Mouse (Mus musculus): ENCODE results near the gene Sap30l.
"Not testable (repeated sequence)": the region's sequence is repeated elsewhere in the genome, so short reads cannot be mapped to it uniquely, and the experiment has no call there.

Gene Sap30l

GRCm38 (mm10) chr11:57831281-57831781, 29.9 kb downstream of the Sap30l start:
- peak; percentile 62 for DNase-seq (ENCODE audit: low read depth, low spot score)

GRCm38 (mm10) chr11:57831861-57832260, 30.4 kb downstream of the Sap30l start:
- DNase-seq (ENCODE audit: low read depth, low spot score), result peak; percentile 60

- peak; percentile 64 for DNase-seq (ENCODE audit: low read depth, low spot score)
Observed at GRCm38 (mm10) chr11:57832552-57833201, 31.2 kb downstream of the Sap30l start, which contains the start of gene Hand1. Gene Hand1 (minus strand): TSS chr11:57832818.

GRCm38 (mm10) chr11:57833296-57833977, 32.0 kb downstream of the Sap30l start:
- DNase-seq (ENCODE audit: low read depth, low spot score), result peak; percentile 52

DNA sequence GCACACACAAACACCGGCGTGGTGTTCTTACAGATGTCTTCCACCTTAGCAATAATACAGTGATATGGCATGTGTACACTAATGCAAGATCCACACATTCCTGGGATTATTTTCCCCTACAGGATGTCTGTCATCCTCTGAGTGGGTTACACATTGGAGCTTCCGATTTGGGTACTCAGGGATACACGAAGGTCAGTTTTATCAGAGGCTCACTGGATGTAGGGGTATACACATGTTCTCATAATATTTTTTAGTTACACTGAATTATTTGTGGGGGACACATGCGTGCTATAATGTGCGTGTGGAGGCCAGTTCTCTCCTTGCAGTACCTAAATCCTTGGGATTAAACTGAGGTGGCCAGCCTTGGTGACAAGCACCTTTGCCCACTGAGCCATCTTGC, 32.6 kb downstream of the Sap30l start:
- no peak for DNase-seq (ENCODE audit: low read depth, low spot score)

- no peak for DNase-seq (ENCODE audit: low read depth, low spot score)
Observed at GRCm38 (mm10) chr11:57835331-57835730, 33.9 kb downstream of the Sap30l start.

GRCm38 (mm10) chr11:57835931-57836330, 34.5 kb downstream of the Sap30l start:
- no peak for DNase-seq (ENCODE audit: low read depth, low spot score)

- no peak for DNase-seq (ENCODE audit: low read depth, low spot score)
Observed at GRCm38 (mm10) chr11:57836401-57836800, 35.0 kb downstream of the Sap30l start.

- DNase-seq (ENCODE audit: low read depth, low spot score), result no peak
Observed at GRCm38 (mm10) chr11:57836872-57837680, 35.6 kb downstream of the Sap30l start.

DNA sequence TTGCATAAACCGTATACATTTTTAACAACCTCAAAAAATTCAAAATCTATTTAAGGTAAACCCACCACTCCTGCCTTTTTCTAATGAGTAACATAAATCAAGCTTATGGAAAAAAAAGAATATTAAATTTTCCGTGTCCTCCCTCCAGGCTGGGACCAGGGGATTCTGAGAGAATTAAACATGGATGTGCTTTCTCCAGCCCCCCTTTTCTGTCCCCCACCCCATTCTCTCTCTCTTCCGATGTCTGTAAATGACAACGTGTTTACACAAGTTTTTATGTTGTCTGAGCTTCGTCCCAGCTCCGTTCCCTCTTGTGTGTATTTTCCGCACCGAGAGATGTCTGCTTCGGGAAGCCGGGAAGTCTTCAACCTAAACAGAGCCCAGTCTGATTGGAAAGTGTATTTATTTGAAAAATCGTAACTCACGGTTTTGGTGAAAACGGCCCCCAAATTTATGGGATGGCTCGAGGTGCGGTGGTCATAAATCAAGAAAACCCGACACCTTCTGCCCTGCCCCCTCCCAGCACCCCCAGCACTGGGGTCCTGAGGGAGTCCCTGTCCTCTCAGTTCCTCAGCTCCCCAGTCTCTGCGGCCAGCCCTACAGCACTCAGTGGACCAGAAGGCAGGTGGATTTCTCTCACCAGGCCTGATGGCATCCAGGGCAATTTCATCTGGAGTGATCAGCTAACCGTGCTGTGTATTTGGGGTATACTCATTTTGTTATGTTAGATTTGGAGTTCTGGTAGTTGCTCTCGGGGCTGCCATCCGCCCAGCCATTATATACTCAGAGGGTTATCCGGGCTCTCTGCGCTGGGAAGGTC, 36.6 kb downstream of the Sap30l start:
- no peak for DNase-seq (ENCODE audit: low read depth, low spot score)

DNA sequence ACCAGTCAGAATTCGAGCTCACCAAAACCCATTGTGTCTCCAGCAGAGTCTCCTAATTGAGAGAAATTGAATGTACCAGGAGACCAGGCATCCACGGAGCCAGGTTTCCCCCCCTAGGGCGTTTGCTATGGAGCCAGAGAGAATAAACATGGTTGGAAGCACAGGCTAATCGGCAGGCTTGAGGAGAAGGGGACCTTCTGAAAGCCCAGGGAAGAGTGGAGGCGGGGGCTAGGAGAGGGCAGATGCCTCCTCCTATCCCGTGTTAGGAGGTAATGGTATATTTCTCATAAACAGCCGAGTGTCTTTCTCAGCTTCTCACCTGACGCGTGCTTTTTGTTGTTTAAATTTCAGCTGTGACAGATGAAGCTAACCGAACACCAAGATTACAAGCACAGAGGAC, 39.5 kb downstream of the Sap30l start:
- no peak for DNase-seq (ENCODE audit: low read depth, low spot score)

GRCm38 (mm10) chr11:57841391-57841790, 40.0 kb downstream of the Sap30l start:
- DNase-seq (ENCODE audit: low read depth, low spot score), result no peak

DNA sequence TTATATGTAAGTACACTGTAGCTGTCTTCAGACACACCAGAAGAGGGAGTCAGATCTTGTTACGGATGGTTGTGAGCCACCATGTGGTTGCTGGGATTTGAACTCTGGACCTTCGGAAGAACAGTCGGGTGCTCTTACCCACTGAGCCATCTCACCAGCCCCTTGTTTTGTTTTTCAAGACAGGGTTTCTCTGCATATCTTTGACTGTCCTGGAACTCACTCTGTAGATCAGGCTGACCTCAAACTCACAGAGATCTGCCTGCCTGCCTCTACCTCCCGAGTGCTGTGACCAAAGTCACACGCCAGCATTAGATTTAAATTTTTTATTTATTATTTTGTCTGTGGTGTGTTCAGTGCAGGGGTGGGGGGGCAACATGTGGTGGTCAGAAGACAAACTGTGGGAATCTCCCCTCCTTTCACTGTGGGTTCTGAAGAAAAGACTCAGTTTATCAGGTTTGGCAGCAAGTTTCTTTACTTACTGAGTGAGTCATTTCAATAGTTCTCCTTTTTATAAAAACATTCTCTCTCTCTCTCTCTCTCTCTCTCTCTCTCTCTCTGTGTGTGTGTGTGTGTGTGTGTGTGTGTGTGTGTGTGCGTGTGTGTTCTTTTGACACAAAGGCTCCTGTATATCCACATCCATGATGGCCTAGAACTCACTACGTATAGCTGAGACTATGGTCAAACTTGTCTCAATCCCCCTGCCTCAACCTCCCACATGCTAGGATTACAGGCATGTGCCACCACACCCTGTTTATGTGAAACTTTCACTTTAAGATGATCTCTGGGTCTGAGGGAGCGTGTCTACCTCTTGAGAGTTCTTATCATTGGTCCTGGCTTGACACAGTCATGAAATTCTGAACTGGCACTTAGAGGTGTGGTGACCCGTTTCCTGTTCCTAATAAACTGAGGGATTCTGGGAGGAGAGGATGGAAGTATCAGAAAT, 45.3 kb downstream of the Sap30l start:
- not testable (repeated sequence) for DNase-seq (ENCODE audit: low read depth, low spot score)

GRCm38 (mm10) chr11:57847396-57847795, 46.0 kb downstream of the Sap30l start:
- no peak for DNase-seq (ENCODE audit: low read depth, low spot score)

- DNase-seq (ENCODE audit: low read depth, low spot score), result no peak
Observed at GRCm38 (mm10) chr11:57850298-57850697, 48.9 kb downstream of the Sap30l start.

GRCm38 (mm10) chr11:57850931-57851330, 49.5 kb downstream of the Sap30l start:
- DNase-seq (ENCODE audit: low read depth, low spot score), result no peak

- no peak for DNase-seq (ENCODE audit: low read depth, low spot score)
Observed at GRCm38 (mm10) chr11:57853571-57853970, 52.1 kb downstream of the Sap30l start.

DNA sequence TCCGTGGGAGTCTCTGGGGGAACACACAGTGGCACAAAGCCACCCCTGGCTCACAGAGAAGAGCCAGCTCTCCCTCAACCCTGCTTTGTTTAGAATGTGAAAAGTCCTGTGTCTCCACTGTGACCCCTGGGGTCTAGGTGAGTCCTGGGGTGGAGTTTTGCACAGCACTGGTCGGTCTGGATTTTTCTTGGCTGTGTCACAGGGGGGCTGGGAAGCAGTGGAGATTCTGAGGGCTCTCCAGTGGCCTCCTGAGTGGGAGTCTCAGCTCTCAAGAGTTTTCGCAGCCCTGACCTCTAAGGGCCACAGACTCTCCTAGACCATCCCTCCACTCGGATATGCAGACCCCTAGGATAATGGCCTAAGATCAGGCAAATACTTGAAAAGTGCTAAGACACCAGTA, 56.3 kb downstream of the Sap30l start:
- no peak for DNase-seq (ENCODE audit: low read depth, low spot score)
